Mouse (Mus musculus) urinary bladder, postnatal 25 days (tissue): ENCODE measurements around the gene App.

Experiments used
- DNase-seq: peaks from one replicate; pipeline ENCODE4 v3.0.0; 2022; ENCODE audit warnings: low spot score

Gene App

DNA sequence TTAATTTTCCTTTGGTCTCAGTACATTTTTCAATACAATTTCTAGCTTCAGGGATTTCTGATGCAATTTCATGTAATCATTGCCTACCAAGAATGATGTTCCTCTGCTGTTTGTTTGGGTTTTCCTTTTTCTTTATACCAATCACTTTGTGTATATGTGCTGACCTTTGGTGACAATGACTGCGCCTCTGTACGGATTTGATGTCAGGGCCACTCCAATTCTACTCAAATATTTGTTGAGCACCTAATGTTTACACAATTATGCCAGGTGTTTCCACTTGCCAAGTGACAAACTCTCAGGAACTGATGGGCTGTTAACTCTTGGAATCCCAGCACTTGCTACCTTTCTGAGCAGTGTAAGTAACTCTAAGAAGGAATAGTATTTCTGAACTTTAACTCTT is 98.2 kb downstream of the App start:
- no peak for DNase-seq

GRCm38 (mm10) chr16:85074889-85075288 is 98.7 kb downstream of the App start:
- DNase-seq: no peak

GRCm38 (mm10) chr16:85072624-85073023 is 100.9 kb downstream of the App start:
- DNase-seq: no peak

GRCm38 (mm10) chr16:85071791-85072190 is 101.8 kb downstream of the App start:
- no peak for DNase-seq

- no peak for DNase-seq
Measured at GRCm38 (mm10) chr16:85071248-85071647, 102.3 kb downstream of the App start.

- DNase-seq: no peak
Measured at GRCm38 (mm10) chr16:85067254-85067893, 106.2 kb downstream of the App start.

DNA sequence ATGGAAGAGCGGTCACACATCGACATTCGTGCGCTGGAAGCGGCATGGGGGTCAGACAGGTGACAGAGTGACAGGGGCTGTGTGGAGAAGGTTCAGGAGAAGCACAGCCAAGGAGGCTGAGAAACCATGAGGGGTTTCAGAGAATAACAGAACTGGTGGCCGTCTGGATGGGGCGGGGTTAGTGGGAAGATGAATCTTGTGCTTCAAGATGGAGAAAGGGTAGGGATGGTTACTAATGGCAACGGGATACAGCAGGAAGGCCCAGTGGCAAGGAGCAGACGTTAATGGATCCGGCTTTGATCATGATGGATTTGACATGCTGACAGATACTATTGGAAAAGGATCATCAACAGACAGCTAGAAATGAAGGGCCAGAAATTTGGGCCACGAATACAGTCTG is 107.3 kb downstream of the App start:
- no peak for DNase-seq

DNA sequence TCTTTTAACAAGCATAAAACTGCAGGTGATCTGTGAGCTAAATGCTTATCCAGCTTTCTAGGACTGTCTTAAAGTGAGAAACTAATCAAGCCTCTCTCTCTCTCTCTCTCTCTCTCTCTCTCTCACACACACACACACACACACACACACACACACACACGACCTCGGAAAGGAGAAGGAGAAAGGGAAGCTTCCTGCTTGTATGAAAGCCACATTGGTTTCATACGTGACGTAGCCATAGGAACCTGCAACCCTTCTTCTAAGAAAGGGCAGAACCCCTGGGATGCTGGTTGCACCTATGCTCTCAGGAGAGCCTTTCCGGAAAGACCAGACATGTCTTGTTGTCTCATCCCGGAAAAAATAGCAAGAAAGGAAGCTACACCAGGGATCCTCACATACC is 108.8 kb downstream of the App start:
- no peak for DNase-seq

- no peak for DNase-seq
Measured at GRCm38 (mm10) chr16:85062732-85063131, 110.8 kb downstream of the App start.

- DNase-seq: no peak
Measured at GRCm38 (mm10) chr16:85061725-85062124, 111.8 kb downstream of the App start.

GRCm38 (mm10) chr16:85058138-85058537 is 115.4 kb downstream of the App start:
- DNase-seq: no peak

DNA sequence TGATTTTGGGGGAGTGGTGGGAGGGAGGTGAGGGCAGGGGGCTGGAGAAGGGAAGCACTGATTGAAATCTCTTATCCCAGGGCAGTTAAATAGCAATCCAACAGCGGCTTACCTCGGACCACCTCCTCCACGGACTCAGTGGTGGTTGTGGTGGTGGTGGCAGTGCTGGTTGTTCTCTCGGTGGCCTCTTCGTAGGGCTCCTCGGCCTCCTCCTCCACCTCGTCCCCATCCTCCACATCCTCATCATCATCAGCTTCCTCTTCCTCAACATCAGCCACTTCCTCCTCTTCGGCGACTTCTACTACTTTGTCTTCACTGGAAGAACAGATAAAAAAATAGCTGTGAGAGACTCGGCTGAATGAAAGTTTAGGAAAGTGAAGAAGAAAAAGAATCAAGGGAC is 117.4 kb downstream of the App start:
- DNase-seq: no peak

GRCm38 (mm10) chr16:85053996-85054395 is 119.6 kb downstream of the App start:
- DNase-seq: no peak

DNA sequence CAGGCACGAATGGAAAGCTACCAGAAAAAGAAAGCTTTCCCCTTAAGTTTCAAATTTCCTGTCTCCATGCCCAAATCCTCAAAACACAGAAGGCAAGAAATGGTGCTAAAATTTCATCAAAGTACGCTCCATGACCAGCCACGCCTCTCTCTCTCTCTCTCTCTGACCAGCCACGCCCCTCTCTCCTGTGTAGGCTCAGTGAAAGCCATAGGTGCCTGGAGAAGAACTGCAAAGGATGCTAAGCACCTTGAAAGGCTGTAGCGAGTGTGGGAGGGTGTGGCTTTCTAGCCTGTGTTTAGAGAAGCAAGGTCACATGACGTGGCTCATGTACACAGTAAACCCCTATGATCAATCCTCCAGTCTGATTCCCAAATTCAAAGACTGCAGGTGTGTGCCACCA is 126.3 kb downstream of the App start:
- no peak for DNase-seq

DNA sequence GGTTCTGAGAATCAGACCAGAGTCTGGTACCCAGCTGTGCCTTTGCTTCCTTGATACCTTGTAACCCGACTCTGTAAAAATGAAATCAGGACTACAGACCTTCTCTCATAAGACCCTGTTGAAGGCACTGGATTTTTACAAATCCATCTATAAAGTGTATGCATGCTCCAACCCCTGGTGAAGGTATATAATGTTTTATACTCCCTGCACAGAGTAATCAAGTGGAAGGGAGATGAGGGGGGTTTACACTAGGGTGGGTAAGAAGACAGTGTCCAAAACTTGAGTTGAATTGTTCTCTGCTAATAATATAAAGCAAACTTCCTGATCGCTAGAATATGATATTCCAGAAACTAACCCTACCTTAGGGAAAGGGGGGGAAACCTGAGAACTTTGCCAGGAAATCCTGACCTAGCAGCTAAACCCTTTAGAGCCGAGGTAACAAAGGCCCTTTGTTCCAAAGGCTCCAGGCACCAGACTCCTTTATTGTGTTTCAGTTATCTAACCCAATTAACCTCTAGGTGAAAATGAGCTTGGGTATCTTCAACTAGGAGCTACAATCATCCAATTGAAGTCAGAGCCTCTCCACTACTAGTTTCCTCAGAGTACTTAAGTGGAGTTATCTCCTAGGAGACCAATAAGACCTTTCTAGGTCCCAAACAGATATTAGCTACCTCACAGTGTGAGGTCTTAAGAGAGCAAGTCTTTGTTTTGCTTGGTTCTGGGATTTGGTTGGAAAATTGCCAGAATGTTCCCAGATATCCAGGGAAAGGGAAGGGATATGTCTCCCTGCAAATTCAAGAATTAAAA is 132.2 kb downstream of the App start:
- DNase-seq: no peak

DNA sequence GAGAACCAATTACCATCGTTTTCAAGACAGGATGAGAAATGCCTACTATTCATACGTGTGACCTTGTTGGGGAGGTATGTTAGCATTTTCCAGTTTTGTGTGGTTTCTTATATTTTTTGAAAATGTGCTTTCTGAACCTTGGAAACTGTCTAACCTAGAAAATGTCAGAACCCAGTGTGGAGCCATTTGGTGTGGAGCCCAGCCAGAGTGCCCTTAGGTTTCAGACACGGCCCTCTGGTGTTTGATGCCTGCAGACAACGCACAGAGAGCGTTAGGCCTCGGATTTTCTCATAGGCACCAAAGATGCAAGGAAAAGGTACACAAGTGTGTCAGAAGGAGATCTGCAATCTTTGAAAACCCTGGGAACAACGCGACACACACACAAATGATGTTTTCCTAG is 134.8 kb downstream of the App start:
- no peak for DNase-seq

- DNase-seq: no peak
Measured at GRCm38 (mm10) chr16:85037969-85038644, 135.5 kb downstream of the App start.

DNA sequence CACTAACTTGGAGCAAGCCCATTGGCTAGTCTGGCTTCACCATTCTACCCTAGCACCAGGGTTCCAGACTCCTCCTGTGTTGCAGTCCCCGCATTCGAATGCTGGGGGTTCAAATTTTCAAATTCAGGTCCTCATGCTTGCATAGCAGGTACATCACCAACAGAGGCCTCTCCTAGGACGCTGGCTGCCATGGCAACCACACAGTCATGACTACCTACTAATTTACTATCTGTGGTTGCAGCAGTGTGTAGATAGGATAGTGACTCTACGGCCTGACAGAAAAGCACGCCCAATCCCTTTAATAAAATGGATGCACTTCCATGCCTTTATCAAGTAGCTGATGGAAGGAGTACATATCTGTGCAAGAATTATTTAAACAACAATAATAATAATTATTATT is 137.8 kb downstream of the App start:
- DNase-seq: no peak

DNA sequence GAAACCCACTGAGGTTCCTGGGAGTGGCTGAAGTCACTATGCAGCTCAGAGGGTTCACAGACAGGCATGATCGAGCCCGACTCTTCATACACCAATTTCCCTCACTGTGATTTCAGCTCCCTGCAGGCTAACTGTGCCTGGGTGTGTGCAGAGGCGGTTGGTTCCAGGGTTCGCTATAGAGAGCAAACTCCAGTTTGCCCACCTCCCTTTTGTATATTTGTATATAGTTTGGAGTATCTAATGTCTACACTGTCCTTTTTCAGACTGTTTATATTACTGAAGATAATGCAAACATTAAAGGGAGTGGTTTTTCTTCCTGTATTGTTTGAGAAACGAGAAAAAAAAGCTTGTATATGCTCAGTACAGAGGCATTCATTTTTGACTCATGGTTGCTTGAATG is 139.8 kb downstream of the App start:
- no peak for DNase-seq

GRCm38 (mm10) chr16:85030810-85031209 is 142.8 kb downstream of the App start:
- DNase-seq: no peak

DNA sequence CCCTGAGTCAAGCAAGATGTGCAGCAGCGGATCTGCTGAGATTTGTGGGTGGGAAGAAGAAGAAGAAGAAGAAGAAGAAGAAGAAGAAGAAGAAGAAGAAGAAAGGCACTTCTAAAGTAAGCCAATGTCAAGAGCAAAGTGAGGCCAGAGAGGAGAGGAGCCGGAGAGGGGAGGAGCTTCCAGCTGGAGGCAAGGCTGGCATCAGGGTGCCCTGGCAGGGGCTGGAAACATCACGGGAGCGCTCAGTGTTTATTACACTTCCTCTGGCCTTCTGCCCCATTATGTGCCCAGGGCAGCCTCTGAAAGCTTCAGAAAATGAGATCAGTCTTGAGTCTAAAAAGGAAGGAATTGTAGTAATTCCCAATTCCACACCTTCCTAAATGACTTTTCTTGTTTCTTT is 145.2 kb downstream of the App start:
- DNase-seq: no peak

GRCm38 (mm10) chr16:85024706-85025105 is 148.9 kb downstream of the App start:
- no peak for DNase-seq

GRCm38 (mm10) chr16:85023106-85023505 is 150.5 kb downstream of the App start:
- DNase-seq: no peak
